Mouse (Mus musculus): ENCODE measurements around the gene Cldn9. TPM values are rescaled to one million over a fixed set of nuclear protein-coding genes. Genes with fewer than 3 reads are reported as not detected.
A peak's percentile ranks its signal among the peaks of the same experiment; 100 is the strongest.

Gene Cldn9
- polyA plus RNA-seq, 1 experiment from 2014 or later: not detected

GRCm38 (mm10) chr17:23674271-23674952 lies 9.4 kb downstream of the Cldn9 start:
- peaks cover 18% of the 10 kb centered on the region; the same call in 1 of the 2 replicates for H3K79me2 ChIP-seq (ENCODE audit: inconsistent target)
- 60% methylated on average over 9 of the region's 9 CpGs for WGBS (ENCODE audit: missing documents)
- H3K27ac ChIP-seq: peak overlapping the region; percentile 81
- peaks cover 5% of the 10 kb centered on the region for H3K36me3 ChIP-seq (ENCODE audit: inconsistent target)
- H3K4me3 ChIP-seq (ENCODE audit: inconsistent target): peak overlapping the region; percentile 82

DNA sequence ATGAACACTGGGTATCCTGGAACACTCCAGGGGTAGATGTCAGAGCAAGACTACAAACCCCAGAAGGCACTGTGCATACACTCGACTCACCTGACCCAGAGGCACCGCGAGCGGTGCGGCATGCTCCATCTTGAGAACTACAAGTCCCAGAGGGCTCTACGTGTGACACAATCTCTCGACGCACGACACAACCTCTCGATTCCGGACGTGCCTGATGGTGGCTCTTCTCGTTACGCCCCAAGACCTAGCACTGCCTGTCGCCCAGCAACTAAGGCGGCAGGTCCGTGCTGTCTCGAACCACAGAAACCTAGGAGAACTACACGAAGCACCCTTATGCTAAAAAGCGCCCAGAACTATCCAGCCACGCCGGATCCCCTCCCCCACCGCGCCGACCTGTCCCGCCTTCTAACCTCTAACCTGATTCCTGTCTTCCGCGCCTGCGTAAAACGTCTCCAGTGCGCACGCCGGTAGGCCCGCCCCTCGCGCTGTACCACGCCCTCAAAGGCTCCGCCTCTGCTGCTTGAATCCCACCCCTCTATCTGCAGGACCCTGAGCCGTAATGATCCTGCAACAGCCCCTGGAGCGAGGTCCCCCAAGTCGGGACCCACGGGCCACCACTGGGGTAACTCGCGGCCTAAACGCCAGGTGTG lies 10.3 kb downstream of the Cldn9 start, which contains the start of the genes Hcfc1r1 and Thoc6:
TSS of gene Hcfc1r1 (plus strand) at position 173 of the 650 bp plus-strand sequence.
TSS of gene Thoc6 (minus strand) at position 459 of the 650 bp plus-strand sequence.
- whole genome bisulfite sequencing (ENCODE audit: missing documents): under 1% methylated on average over 43 of the region's 45 CpGs
- peaks cover 18% of the 10 kb centered on the region; the same call in 1 of the 2 replicates for H3K79me2 ChIP-seq (ENCODE audit: inconsistent target)
- H3K4me3 ChIP-seq (ENCODE audit: inconsistent target): peak within 1 kb of the TSS; percentile 82
- peak within 1 kb of the TSS; percentile 81 for H3K27ac ChIP-seq
- peaks cover 14% of the 10 kb centered on the region for H3K36me3 ChIP-seq (ENCODE audit: inconsistent target)

GRCm38 (mm10) chr17:23672761-23673160 lies 11.1 kb downstream of the Cldn9 start:
- Histone ChIP-seq H3K27ac (no peak overlapping the region), H3K36me3 (ENCODE audit: inconsistent target) (peaks cover 22% of the 10 kb centered on the region), H3K4me3 (ENCODE audit: inconsistent target) (peak overlapping the region; percentile 82), H3K79me2 (ENCODE audit: inconsistent target) (peaks cover 18% of the 10 kb centered on the region; the same call in 1 of the 2 replicates)
- WGBS (ENCODE audit: missing documents): 60% methylated on average over 3 of the region's 3 CpGs

DNA sequence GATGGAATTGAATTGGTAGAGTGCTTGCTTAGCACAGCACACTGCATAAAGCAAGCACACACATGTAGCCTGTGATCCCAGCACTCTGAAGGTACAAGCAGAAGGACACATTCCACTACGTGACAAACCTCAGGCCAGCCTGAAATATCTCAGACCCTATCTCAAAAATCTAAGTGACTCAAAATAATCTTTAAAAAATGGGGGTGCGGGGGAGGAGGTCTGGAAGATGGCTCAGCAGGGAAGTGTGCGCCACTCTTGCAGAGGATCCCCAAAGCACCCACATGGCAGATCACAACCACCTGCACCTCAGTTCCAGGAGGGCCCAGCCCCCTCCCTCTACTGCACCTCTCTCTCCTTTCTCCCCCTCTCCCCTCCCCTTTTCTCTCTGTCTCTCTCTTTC lies 12.3 kb downstream of the Cldn9 start:
- peaks cover 30% of the 10 kb centered on the region for H3K36me3 ChIP-seq (ENCODE audit: inconsistent target)
- no peak overlapping the region for H3K4me3 ChIP-seq (ENCODE audit: inconsistent target)
- H3K27ac ChIP-seq: no peak overlapping the region
- WGBS (ENCODE audit: missing documents): 97% methylated on average over 3 of the region's 3 CpGs
- peaks cover 18% of the 10 kb centered on the region; the same call in 1 of the 2 replicates for H3K79me2 ChIP-seq (ENCODE audit: inconsistent target)

DNA sequence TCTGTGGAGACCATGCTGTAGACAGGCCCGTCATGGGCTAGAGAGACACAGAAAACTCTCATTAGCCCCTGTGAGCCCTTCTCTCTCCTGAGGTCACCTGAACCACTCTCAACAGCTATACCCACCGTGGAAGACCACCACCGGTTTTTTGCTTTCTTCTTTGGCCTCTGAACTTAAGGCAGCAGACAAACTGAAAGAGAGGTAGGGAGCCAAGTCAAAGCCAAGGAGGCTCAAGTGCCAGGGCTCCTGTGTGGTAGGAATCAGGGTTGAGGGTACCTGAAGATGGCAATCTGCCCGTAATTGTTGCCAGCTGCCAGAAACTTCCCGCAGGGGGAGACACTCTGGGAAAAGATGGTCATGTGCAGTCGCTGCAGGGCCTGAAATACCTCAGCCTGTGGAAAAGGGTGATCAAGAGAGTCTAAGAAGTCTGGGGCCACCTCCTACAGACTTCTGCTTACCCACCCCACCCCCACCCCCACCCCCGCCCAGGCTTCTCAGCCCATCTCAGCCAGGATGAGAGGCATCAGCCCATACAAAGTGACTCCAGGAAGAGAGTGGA lies 13.2 kb downstream of the Cldn9 start:
- H3K27ac ChIP-seq: no peak overlapping the region
- WGBS (ENCODE audit: missing documents): 83% methylated on average over 7 of the region's 7 CpGs
- H3K36me3 ChIP-seq (ENCODE audit: inconsistent target): peaks cover 30% of the 10 kb centered on the region
- peaks cover 18% of the 10 kb centered on the region; the same call in 1 of the 2 replicates for H3K79me2 ChIP-seq (ENCODE audit: inconsistent target)
- no peak overlapping the region for H3K4me3 ChIP-seq (ENCODE audit: inconsistent target)

DNA sequence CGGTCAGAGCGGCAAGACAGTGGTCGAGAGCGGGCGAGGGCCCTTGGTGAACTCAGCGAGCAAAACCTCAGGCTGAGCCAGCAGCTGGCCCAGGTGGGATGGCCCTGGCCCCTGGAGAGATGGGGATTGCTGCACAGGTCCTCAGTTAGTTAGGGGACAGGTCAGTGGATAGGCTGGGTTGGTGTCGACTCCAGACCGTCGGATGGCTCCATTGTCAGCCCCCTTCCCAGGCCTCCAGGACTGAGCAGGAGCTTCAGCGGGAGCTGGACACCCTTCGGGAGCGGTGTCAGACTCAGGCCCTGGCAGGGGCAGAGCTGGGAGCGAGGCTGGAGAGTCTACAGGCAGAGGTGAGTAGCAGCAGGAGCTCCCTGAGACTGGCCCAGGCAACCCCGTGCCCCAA lies 18.3 kb downstream of the Cldn9 start:
- Histone ChIP-seq H3K79me2 (ENCODE audit: inconsistent target) (no peaks in the 10 kb centered on the region), H3K27ac (no peak overlapping the region), H3K4me3 (ENCODE audit: inconsistent target) (no peak overlapping the region), H3K36me3 (ENCODE audit: inconsistent target) (peaks cover 30% of the 10 kb centered on the region)
- WGBS (ENCODE audit: missing documents): 98% methylated on average over 14 of the region's 14 CpGs

GRCm38 (mm10) chr17:23664556-23665021 lies 19.2 kb downstream of the Cldn9 start:
- no peaks in the 10 kb centered on the region for H3K79me2 ChIP-seq (ENCODE audit: inconsistent target)
- 38% methylated on average over 5 of the region's 5 CpGs for WGBS (ENCODE audit: missing documents)
- H3K36me3 ChIP-seq (ENCODE audit: inconsistent target): peaks cover 26% of the 10 kb centered on the region
- no peak overlapping the region for H3K27ac ChIP-seq
- H3K4me3 ChIP-seq (ENCODE audit: inconsistent target): no peak overlapping the region

DNA sequence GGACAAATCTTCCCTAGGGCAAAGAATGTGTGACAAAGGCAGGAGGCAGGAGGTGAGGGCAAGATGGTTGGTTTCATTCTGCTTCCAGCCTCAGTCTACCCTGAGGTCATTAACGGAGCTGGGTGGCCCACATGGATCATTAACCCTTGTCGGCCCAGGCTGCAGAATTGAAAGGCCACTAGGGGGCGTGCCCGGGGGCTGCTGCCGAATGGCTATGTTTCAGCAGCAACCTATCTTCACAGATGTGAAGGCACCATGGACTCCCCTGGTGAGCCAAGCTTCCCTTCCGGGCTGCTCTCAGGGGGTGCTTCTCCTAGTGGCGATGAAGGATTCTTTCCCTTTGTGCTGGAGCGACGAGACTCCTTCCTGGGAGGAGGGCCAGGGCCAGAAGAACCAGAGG lies 22.3 kb downstream of the Cldn9 start:
- WGBS (ENCODE audit: missing documents): 8% methylated on average over 9 of the region's 9 CpGs
- no peak overlapping the region for H3K27ac ChIP-seq
- no peaks in the 10 kb centered on the region for H3K36me3 ChIP-seq (ENCODE audit: inconsistent target)
- no peaks in the 10 kb centered on the region for H3K79me2 ChIP-seq (ENCODE audit: inconsistent target)
- H3K4me3 ChIP-seq (ENCODE audit: inconsistent target): no peak overlapping the region

- Histone ChIP-seq H3K27ac (no peak overlapping the region), H3K79me2 (ENCODE audit: inconsistent target) (no peaks in the 10 kb centered on the region), H3K4me3 (ENCODE audit: inconsistent target) (no peak overlapping the region), H3K36me3 (ENCODE audit: inconsistent target) (no peaks in the 10 kb centered on the region)
- WGBS (ENCODE audit: missing documents): 4% methylated on average over 14 of the region's 14 CpGs
Observed at GRCm38 (mm10) chr17:23660876-23661200, 23.0 kb downstream of the Cldn9 start.

DNA sequence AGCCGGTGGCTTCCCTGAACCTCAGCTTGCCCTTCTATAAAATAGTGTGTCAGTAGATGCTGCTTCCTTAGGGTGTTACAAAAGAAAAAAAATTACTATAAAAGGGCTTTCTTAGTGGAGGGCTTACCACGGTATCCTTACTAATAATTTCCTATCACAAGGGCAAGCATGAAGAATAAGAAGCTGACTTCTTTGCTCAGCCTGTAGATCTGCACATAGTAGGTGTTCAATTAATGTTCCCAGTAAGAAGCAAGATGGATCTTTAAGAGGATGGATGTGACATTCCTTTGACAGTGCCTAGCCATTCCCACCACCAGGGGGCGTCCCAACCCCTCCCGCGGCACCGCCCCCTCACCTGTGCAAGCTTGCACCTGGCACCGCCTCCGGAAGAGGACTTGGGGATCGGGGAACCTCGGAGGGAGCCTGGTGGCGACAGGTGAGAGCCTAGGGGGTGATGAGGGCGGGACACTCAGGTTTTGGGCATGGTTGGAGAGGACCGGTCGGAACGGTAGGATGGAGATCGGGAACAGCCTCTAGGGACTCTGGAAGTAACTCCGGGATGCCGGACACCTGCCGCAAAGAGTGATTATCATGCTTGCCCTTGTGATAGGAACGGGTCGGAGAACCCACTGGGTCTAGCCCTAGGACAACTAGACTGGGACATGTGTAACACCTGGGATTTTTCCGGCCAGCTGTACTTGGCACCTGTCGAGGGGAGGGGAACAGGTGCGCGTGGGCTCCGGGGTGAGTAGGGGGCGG lies 23.5 kb downstream of the Cldn9 start, which contains the start of gene Bicdl2:
TSS of gene Bicdl2 (plus strand) at position 390 of the 759 bp plus-strand sequence.
- no peaks in the 10 kb centered on the region for H3K36me3 ChIP-seq (ENCODE audit: inconsistent target)
- H3K4me3 ChIP-seq (ENCODE audit: inconsistent target): no peak within 1 kb of the TSS
- H3K27ac ChIP-seq: no peak within 1 kb of the TSS
- H3K79me2 ChIP-seq (ENCODE audit: inconsistent target): no peaks in the 10 kb centered on the region
- WGBS (ENCODE audit: missing documents): 5% methylated on average over 27 of the region's 27 CpGs

DNA sequence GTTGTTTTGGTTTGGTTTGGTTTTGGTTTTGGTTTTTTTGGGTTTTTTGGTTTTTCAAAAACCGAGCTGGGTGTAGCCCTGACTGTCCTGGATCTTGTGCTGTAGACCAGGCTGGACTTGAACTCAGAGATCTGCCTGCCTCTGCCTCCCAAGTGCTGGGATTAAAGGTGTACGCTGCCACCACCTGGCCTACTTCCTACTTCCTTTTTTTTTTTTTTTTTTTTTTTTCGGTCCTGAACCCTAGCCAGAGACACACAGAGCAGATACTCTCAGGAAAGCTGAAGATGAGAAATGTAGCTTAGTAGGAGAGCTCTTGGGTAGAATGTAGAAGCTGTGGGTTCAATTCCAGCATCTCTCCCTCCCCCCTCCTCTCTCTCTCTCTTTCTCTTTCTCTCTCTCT lies 25.4 kb downstream of the Cldn9 start:
- 68% methylated on average over 2 of the region's 3 CpGs for WGBS (ENCODE audit: missing documents)
- no peaks in the 10 kb centered on the region for H3K36me3 ChIP-seq (ENCODE audit: inconsistent target)
- no peak overlapping the region for H3K27ac ChIP-seq
- no peaks in the 10 kb centered on the region for H3K79me2 ChIP-seq (ENCODE audit: inconsistent target)
- H3K4me3 ChIP-seq (ENCODE audit: inconsistent target): no peak overlapping the region

GRCm38 (mm10) chr17:23654410-23654809 lies 29.4 kb downstream of the Cldn9 start:
- Histone ChIP-seq H3K27ac (no peak overlapping the region), H3K36me3 (ENCODE audit: inconsistent target) (no peaks in the 10 kb centered on the region), H3K4me3 (ENCODE audit: inconsistent target) (no peak overlapping the region), H3K79me2 (ENCODE audit: inconsistent target) (no peaks in the 10 kb centered on the region)
- 11% methylated on average over 2 of the region's 2 CpGs for WGBS (ENCODE audit: missing documents)

GRCm38 (mm10) chr17:23654001-23654400 lies 29.8 kb downstream of the Cldn9 start:
- Histone ChIP-seq H3K36me3 (ENCODE audit: inconsistent target) (no peaks in the 10 kb centered on the region), H3K27ac (no peak overlapping the region), H3K79me2 (ENCODE audit: inconsistent target) (no peaks in the 10 kb centered on the region), H3K4me3 (ENCODE audit: inconsistent target) (no peak overlapping the region)
- 34% methylated on average over 6 of the region's 6 CpGs for WGBS (ENCODE audit: missing documents)

DNA sequence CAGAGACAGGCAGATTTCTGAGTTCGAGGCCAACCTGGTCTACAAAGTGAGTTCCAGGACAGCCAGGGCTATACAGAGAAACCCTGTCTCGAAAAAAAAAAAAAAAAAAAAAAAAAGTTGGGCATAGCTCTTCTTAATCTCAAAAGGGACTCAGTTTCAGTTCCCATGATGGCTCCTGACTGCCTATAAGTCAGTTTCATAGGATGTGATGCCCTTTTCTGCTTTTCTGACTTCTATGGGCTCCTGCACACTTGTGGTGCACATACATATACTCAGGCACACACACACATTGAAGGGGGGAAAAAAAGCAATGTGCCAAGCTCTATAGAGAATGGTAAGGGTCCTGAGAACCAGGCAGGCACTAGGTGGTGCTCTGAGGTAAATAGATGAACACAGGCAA lies 30.5 kb downstream of the Cldn9 start:
- no CpG with 5 or more reads among the region's 2 CpGs for WGBS (ENCODE audit: missing documents)
- Histone ChIP-seq H3K4me3 (ENCODE audit: inconsistent target) (no peak overlapping the region), H3K79me2 (ENCODE audit: inconsistent target) (no peaks in the 10 kb centered on the region), H3K27ac (no peak overlapping the region), H3K36me3 (ENCODE audit: inconsistent target) (no peaks in the 10 kb centered on the region)
